Mouse (Mus musculus) limb, embryonic 11.5 days (tissue): Measurements from ENCODE around the gene Olfr281. TPM values are rescaled to one million over a fixed set of nuclear protein-coding genes. Genes with fewer than 3 reads are reported as not detected.
"Not testable (repeated sequence)": the region's sequence is repeated elsewhere in the genome, so short reads cannot be mapped to it uniquely, and the experiment has no call there.

ENCODE experiments used
- ATAC-seq: fragments of 200-750 bp; cut with Nextera tagmentation; 2 replicates; pipeline ENCODE4 v1.8.0; 2017; ENCODE audit warnings: low read depth; ENCODE audit not compliant: insufficient number of reproducible peaks, low FRiP score, low TSS enrichment
- DNase-seq: peaks from one replicate; pipeline ENCODE4 v3.0.0-alpha.2; 2015; ENCODE audit warnings: low spot score
- H3K27ac ChIP-seq: fragments of 300-500 bp; sonication (generic); replicated peaks from 2 replicates; pipeline ENCODE4 v1.5.1; 2014; ENCODE audit warnings: low read depth, mild to moderate bottlenecking, low read length
- H3K27me3 ChIP-seq: fragments of 300-500 bp; sonication (generic); 2 replicates; pipeline ENCODE4 v1.6.1; 2014; ENCODE audit warnings: mild to moderate bottlenecking, low read length, mixed read lengths; ENCODE audit not compliant: control insufficient read depth, insufficient read depth
- H3K36me3 ChIP-seq: fragments of 300-500 bp; sonication (generic); 2 replicates; pipeline ENCODE4 v1.6.1; 2014; ENCODE audit warnings: mild to moderate bottlenecking, low read length, moderate library complexity, mixed read lengths; ENCODE audit not compliant: control insufficient read depth, insufficient read depth
- H3K4me1 ChIP-seq: fragments of 300-500 bp; sonication (generic); 2 replicates; pipeline ENCODE4 v1.6.1; 2014; ENCODE audit warnings: low read length, mixed read lengths; ENCODE audit not compliant: control insufficient read depth, insufficient read depth
- H3K4me2 ChIP-seq: fragments of 300-500 bp; sonication (generic); 2 replicates; pipeline ENCODE4 v1.6.1; 2014; ENCODE audit warnings: low read depth, mild to moderate bottlenecking, moderate library complexity; ENCODE audit not compliant: severe bottlenecking
- H3K4me3 ChIP-seq: fragments of 300-500 bp; sonication (generic); 2 replicates; pipeline ENCODE4 v1.5.1; 2014; ENCODE audit warnings: low read depth, low read length
- H3K9ac ChIP-seq: fragments of 300-500 bp; sonication (generic); 2 replicates; pipeline ENCODE4 v1.6.1; 2014; ENCODE audit warnings: mild to moderate bottlenecking, low read length
- H3K9me3 ChIP-seq: fragments of 300-500 bp; sonication (generic); 2 replicates; pipeline ENCODE4 v1.6.1; 2016; ENCODE audit warnings: low read length; ENCODE audit not compliant: control insufficient read depth
- WGBS: fragments of 180-500 bp; shearing (Covaris S2); extraction: QIAGEN DNeasy Blood & Tissue Kit; methylation state at CpG from one replicate; pipeline ENCODE4 v1.1.7; 2014; 5-methylcytosine and 5-hydroxymethylcytosine counted together
- polyA plus RNA-seq: library from polyadenylated mRNA; unstranded; fragments of >200 nt; fragmentation: Nextera tagmentation; extraction: Ambion mirVana; gene quantifications from 2 replicates; pipeline ENCODE4 v1.2.1, GENCODE M21; 2014

Gene Olfr281
- polyA plus RNA-seq, result not detected in 2 replicates

DNA sequence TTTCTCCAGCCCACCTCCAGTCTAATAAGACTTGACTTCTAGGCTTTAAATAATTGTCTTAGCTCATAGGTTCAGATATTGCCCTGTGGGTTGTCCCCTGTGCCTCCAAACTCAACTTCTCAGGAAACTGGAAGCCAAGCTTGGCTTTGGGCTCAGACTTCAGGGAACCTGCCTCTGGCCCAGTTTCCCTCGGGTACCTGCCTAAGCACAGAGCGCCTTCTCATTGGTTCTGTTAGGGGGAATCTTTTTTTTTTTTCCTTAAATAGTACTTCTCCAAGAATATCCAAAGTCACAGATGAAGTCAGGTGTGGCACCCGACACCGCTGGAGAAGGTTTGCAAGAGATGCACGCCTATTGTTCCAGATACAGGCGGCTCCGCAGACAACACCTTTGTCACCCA, at the start of gene Olfr281:
Gene Olfr281, plus strand, starts transcription at position 301 of the 400 bp plus-strand sequence.
- no peaks in the 10 kb centered on the region for H3K36me3 ChIP-seq
- no peak within 1 kb of the TSS for H3K9ac ChIP-seq
- no peaks in the 10 kb centered on the region for H3K27me3 ChIP-seq
- 89% methylated on average over 7 of the region's 7 CpGs for WGBS
- no peaks in the 10 kb centered on the region for H3K4me1 ChIP-seq
- H3K27ac ChIP-seq, result no peak within 1 kb of the TSS
- ATAC-seq (no peak), DNase-seq (no peak)
- H3K4me2 ChIP-seq, result no peak within 1 kb of the TSS
- H3K9me3 ChIP-seq, result no peaks in the 10 kb centered on the region
- H3K4me3 ChIP-seq, result no peak within 1 kb of the TSS

DNA sequence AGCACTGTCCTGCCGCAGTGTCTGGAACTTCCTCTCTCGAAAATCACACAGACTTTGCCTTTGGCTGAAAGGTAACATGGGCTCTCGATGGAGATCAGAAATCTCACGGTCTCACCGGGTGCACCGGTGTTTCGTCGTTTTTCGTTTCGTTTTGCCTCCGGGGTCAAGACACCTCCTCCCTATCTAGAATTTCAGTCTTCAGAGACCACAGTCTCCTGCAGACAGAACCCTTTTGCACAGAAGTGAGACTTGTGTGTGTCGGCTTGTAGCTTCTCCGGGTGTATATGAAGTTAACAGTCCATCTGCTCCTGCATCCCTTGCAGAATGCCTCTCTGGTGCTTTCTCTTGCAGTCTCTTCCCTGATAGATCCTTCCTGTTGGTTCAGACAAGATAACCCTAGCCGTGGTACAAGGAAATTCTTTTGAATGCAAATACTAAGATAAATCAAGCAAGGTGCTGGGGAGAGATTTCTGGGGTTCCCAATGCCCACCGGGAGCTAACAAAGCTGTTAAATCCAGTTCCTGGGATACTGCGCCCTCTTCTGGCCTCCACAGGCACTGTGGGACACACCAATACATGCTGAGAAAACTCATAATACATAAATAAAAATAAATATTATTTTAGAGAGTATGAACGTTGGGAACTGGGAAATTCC, 43.9 kb upstream of the Olfr281 start:
- no peak overlapping the region for H3K4me3 ChIP-seq
- no peak overlapping the region for H3K9ac ChIP-seq
- WGBS, result 73% methylated on average over 17 of the region's 17 CpGs
- H3K4me2 ChIP-seq, result no peak overlapping the region
- no peak for ATAC-seq
- no peak overlapping the region for H3K27ac ChIP-seq
- DNase-seq, result peak; percentile 27
- H3K27me3 ChIP-seq, result no peaks in the 10 kb centered on the region
- H3K9me3 ChIP-seq, result no peaks in the 10 kb centered on the region
- H3K4me1 ChIP-seq, result no peaks in the 10 kb centered on the region
- no peaks in the 10 kb centered on the region for H3K36me3 ChIP-seq

DNA sequence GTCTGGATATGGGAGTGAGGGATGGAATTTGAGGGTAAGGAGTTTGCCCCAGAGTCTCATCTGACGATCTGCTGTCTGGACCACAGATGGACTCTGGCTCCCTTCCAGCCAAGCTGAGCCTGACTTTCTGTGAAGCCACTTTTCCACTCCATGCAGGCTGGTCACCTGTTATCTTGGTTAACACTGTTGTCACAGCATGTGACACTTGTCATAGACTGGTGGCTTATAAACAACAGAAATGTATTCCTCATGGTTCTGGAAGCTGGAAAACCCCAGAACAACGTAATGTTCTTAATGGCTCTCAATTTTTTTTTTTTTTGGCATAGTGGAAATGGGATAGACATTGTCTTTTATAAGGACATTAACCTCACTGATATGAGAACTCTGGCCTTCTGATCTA, 42.8 kb upstream of the Olfr281 start:
- no peak for ATAC-seq
- 87% methylated on average over 2 of the region's 2 CpGs for WGBS

DNA sequence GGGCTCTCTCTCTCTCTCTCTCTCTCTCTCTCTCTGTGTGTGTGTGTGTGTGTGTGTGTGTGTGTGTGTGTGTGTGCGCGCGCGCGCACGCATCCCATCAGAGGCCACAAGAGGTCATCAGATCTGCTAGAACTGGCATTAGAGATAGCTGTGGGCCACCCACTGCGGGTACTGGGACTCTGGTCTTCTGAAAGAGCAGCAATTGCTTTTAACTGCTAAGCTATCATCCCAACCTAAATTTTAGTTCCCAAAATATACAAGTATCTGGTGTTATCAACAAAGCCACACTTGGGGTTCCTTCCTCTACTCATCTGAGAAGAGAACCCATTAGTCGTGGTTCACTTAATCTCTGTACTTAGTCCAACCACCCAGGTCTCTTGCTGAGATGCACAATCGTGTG, 42.1 kb upstream of the Olfr281 start:
- DNase-seq (no peak), ATAC-seq (no peak)
- Histone ChIP-seq H3K4me2 (no peak overlapping the region), H3K27me3 (no peaks in the 10 kb centered on the region), H3K27ac (no peak overlapping the region), H3K36me3 (no peaks in the 10 kb centered on the region), H3K9ac (no peak overlapping the region), H3K4me1 (no peaks in the 10 kb centered on the region), H3K4me3 (no peak overlapping the region), H3K9me3 (no peaks in the 10 kb centered on the region)
- WGBS, result 85% methylated on average over 9 of the region's 9 CpGs

More for the DNA sequence above, 42.8 kb upstream of the Olfr281 start:
- Histone ChIP-seq H3K27me3 (no peaks in the 10 kb centered on the region), H3K4me1 (no peaks in the 10 kb centered on the region), H3K9me3 (no peaks in the 10 kb centered on the region), H3K27ac (no peak overlapping the region), H3K4me2 (no peak overlapping the region), H3K4me3 (no peak overlapping the region), H3K36me3 (no peaks in the 10 kb centered on the region), H3K9ac (no peak overlapping the region)
- DNase-seq, result peak; percentile 16

DNA sequence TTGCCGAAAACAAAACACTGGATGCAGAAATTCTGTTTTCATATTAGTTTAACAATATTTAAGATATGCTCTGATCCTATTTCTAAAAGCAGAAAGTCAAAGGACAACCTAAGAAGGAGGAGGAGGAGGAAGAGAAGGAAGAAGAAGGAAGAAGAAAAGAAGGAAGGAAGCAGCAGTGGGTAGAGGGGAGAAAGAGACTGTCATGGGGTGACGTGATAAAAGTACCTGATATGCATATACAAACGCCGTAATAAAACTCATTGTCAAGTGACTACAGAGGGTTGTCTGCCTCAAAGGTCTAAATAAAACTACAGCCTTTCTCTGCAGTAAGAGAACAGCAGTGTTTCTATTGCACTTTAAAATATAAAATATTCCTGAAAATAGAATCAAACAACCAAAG, 36.4 kb upstream of the Olfr281 start:
- Histone ChIP-seq H3K4me3 (no peak overlapping the region), H3K4me1 (no peaks in the 10 kb centered on the region), H3K27me3 (no peaks in the 10 kb centered on the region), H3K36me3 (no peaks in the 10 kb centered on the region), H3K4me2 (no peak overlapping the region), H3K9ac (no peak overlapping the region), H3K27ac (no peak overlapping the region), H3K9me3 (no peaks in the 10 kb centered on the region)
- no peak for ATAC-seq
- no peak for DNase-seq
- 73% methylated on average over 4 of the region's 4 CpGs for WGBS

DNA sequence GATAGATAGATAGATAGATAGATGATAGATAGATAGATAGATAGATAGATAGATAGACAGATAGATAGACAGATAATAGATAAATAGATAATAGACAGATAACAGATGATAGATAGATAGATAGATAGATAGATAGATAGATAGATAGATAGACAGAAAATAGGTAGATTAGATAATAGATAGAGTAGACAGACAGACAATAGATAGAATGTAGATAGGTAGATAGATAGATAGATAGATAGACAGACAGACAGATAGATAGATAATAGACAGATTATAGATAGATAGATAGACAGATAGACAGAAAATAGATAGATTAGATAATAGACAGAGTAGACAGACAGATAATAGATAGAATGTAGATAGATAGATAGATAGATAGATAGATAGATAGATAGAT, 35.6 kb upstream of the Olfr281 start:
- H3K4me3 ChIP-seq, H3K27me3 ChIP-seq, H3K4me1 ChIP-seq, H3K4me2 ChIP-seq, H3K36me3 ChIP-seq, H3K9ac ChIP-seq, H3K27ac ChIP-seq, ATAC-seq, DNase-seq, H3K9me3 ChIP-seq: not testable (repeated sequence)

DNA sequence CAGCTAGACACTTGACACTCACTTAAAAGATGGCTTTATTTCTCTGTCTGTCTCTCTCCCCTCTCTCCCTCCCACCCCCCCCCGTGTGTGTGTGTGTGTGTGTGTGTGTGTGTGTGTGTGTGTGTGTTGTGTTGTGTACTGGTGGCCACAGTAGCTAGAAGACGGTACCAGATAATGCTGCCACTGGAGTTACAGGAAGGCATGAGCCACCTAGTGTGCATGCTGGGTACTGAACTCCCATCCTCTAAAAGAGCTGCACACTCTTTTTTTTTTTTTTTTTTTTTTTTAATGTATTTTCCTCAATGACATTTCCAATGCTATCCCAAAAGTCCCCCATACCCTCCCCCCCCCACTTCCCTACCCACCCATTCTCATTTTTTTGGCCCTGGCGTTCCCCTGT, 35.1 kb upstream of the Olfr281 start:
- not testable (repeated sequence) for H3K4me2 ChIP-seq, H3K27ac ChIP-seq, ATAC-seq, H3K4me1 ChIP-seq, H3K4me3 ChIP-seq, H3K36me3 ChIP-seq, H3K27me3 ChIP-seq, H3K9me3 ChIP-seq, H3K9ac ChIP-seq
- 67% methylated on average over 1 of the region's 3 CpGs for WGBS
- DNase-seq, result peak; percentile 21

DNA sequence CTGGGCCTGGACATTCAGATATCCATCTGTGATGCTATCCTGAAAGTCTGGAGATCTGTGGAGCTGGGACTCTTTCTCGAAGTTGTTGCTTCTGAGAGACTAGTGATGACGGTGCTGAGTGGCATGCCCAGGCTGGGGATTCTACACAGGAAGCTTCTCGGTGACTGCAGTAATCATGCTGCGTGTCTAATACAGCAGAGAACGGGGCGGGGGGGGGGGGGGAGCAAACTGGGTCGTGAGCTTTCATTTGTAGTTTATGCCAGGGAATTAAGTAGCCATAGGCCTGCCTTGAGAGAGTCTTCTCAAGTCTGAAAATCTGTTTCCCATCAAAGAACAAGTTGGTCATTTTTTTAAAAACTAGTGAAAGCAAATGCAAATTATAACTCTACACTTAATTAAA, 34.3 kb upstream of the Olfr281 start:
- H3K36me3 ChIP-seq, result no peaks in the 10 kb centered on the region
- no peak for ATAC-seq
- no peaks in the 10 kb centered on the region for H3K27me3 ChIP-seq
- WGBS, result 72% methylated on average over 6 of the region's 7 CpGs
- H3K4me2 ChIP-seq, result no peak overlapping the region
- H3K4me1 ChIP-seq, result no peaks in the 10 kb centered on the region
- no peak overlapping the region for H3K4me3 ChIP-seq
- H3K9me3 ChIP-seq, result no peaks in the 10 kb centered on the region
- H3K27ac ChIP-seq, result no peak overlapping the region
- DNase-seq, result peak; percentile 6
- H3K9ac ChIP-seq, result no peak overlapping the region

DNA sequence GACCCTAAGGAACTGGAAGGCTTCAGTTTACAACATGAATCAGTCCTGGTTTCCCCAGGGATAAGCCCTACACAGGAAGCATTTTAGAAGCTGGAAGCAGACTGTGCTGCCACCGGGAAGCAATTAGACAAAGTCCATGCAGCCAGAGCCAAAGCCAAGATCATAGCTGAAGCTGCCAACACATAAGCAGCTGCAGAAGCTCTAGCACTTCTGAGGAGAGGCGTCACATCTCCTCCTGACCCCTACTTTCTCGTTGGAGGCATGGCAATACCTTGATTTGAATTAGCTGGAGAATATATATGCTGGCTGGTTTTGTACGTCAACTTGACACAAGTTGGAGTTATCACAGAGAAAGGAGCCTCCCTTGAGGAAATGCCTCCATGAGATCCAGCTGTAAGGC, 31.5 kb upstream of the Olfr281 start:
- Histone ChIP-seq H3K27me3 (no peaks in the 10 kb centered on the region), H3K4me2 (no peak overlapping the region), H3K27ac (no peak overlapping the region), H3K4me1 (peaks cover 7% of the 10 kb centered on the region; the same call in 1 of the 2 replicates), H3K4me3 (no peak overlapping the region), H3K9ac (no peak overlapping the region), H3K9me3 (no peaks in the 10 kb centered on the region), H3K36me3 (no peaks in the 10 kb centered on the region)
- ATAC-seq, result no peak
- 66% methylated on average over 4 of the region's 4 CpGs for WGBS
- peak; percentile 18 for DNase-seq
